Mouse (Mus musculus) liver, adult 2 months (tissue): ENCODE data around the gene Chmp3.

Experiments
- CTCF ChIP-seq: fragments of 200-500 bp; IDR thresholded peaks from 2 replicates; pipeline ENCODE4 v1.5.1; 2011; ENCODE audit warnings: low read depth, low read length, control low read depth
- POLR2A ChIP-seq: fragments of 200-500 bp; IDR thresholded peaks from 2 replicates; pipeline ENCODE4 v1.6.1; 2011; ENCODE audit warnings: low read length, control low read depth; ENCODE audit not compliant: insufficient read depth; ENCODE audit errors: extremely low read depth

- TF ChIP-seq CTCF (no peak), POLR2A (no peak)
Measured at GRCm38 (mm10) chr6:71625984-71626383, 82.4 kb downstream of the Chmp3 start.
